Mouse (Mus musculus) heart, adult 2 months (tissue): ENCODE measurements around the gene Rpl32. TPM values are rescaled to one million over a fixed set of nuclear protein-coding genes. Genes with fewer than 3 reads are reported as not detected.

Experiments used
- DNase-seq, 2 experiments: peaks; one replicate each; pipeline ENCODE4 v3.0.0; 2021
- H3K27ac ChIP-seq: fragments of 200-600 bp; 2 replicates; pipeline ENCODE4 v1.8.1; 2022
- H3K27me3 ChIP-seq: fragments of 200-500 bp; 2 replicates; pipeline ENCODE4 v1.6.1; 2012; ENCODE audit warnings: mild to moderate bottlenecking, low read length, inconsistent platforms, mixed read lengths; ENCODE audit not compliant: control insufficient read depth, insufficient read depth
- H3K36me3 ChIP-seq: fragments of 200-500 bp; 2 replicates; pipeline ENCODE4 v1.6.1; 2012; ENCODE audit warnings: low read length, inconsistent platforms; ENCODE audit not compliant: control insufficient read depth, insufficient read depth
- H3K4me1 ChIP-seq: fragments of 200-500 bp; 2 replicates; pipeline ENCODE4 v1.6.1; 2011; ENCODE audit warnings: low read length; ENCODE audit not compliant: control insufficient read depth, insufficient read depth
- H3K4me3 ChIP-seq: fragments of 200-600 bp; 2 replicates; pipeline ENCODE4 v1.8.1; 2022
- H3K79me2 ChIP-seq: fragments of 200-500 bp; replicated peaks from 2 replicates; pipeline ENCODE4 v1.6.1; 2012; ENCODE audit warnings: mild to moderate bottlenecking, inconsistent platforms, low read length, moderate library complexity, mixed read lengths; ENCODE audit not compliant: control insufficient read depth, insufficient read depth
- H3K9ac ChIP-seq: fragments of 200-500 bp; 2 replicates; pipeline ENCODE4 v1.6.1; 2012; ENCODE audit warnings: low read depth, mild to moderate bottlenecking, control low read depth, inconsistent platforms, low read length, mixed read lengths
- CTCF ChIP-seq: fragments of 200-600 bp; IDR thresholded peaks from 2 replicates; pipeline ENCODE4 v1.8.1; 2022; ENCODE audit warnings: antibody characterized with exemption, mild to moderate bottlenecking, moderate library complexity
- EP300 ChIP-seq: fragments of 200-500 bp; IDR thresholded peaks from 2 replicates; pipeline ENCODE4 v1.6.1; 2011; ENCODE audit warnings: low read depth, low read length, control low read depth; ENCODE audit not compliant: insufficient read depth
- POLR2A ChIP-seq: fragments of 200-500 bp; IDR thresholded peaks from 2 replicates; pipeline ENCODE4 v1.6.1; 2011; ENCODE audit warnings: mild to moderate bottlenecking, low read depth, low read length, control low read depth; ENCODE audit not compliant: insufficient read depth
- WGBS: fragments of 180-500 bp; shearing (Covaris S2); methylation state at CpG from one replicate; pipeline ENCODE4 v1.1.7; 2018; 5-methylcytosine and 5-hydroxymethylcytosine counted together
- intact Hi-C: fragments of 180-260 bp; cut with DNase I; formaldehyde crosslinking; loops from one replicate; pipeline ENCODE4 v1.15.1; 2025
- polyA plus RNA-seq: library from polyadenylated mRNA; depleted of rRNA; stranded (reverse); fragments of >200 nt; gene quantifications from 2 replicates; pipeline ENCODE4 v1.2.3, GENCODE M21; 2012
- total RNA-seq, 2 experiments: library from RNA; stranded (reverse); gene quantifications; 2 replicates each; pipeline ENCODE4 v1.2.3; 2021

Rpl32 gene
- total and polyA plus RNA-seq, 3 experiments = 328 to 679 (median 579) TPM

DNA sequence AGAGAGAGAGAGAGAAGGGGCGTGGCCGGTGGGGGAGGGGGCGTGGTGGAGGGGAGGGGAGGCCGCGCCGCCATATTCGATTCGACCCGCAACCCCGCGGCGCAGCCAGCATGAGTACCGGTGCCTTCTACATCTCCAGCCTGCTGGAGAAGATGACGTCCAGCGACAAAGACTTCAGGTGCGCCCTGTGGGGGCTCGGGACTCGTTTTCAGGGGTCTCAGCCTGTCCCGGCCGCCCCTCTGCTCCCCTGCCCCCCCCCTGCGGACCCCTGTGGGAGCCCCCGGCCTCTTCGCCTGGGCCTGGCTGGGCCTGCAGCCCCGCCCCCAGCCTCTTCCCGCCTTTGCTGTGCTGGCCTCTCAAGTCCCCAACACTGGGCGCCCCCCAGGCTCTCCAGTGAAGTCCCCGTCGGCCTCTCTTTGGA is 34.0 kb downstream of the Rpl32 start, which contains the start of gene Cand2:
Gene Cand2, plus strand, starts transcription at position 38 of the 421 bp plus-strand sequence.
- Histone ChIP-seq H3K4me1 (peaks cover 4% of the 10 kb centered on the region), H3K4me3 (peak within 1 kb of the TSS; percentile 60), H3K27me3 (no peaks in the 10 kb centered on the region), H3K27ac (peak within 1 kb of the TSS; percentile 92), H3K36me3 (no peaks in the 10 kb centered on the region), H3K9ac (peak within 1 kb of the TSS; percentile 71), H3K79me2 (no peaks in the 10 kb centered on the region)
- 2% methylated on average over 22 of the region's 28 CpGs for WGBS
- intact Hi-C loops = loop anchor here (5.0 kb wide), 1 partner anchor 77 kb away; no protein-coding TSS in a partner anchor
- DNase-seq = peak; percentile 49 to 65
- TF ChIP-seq EP300 (no peak), CTCF (no peak), POLR2A (peak; percentile 35; the same call in 1 of the 2 replicates)

DNA sequence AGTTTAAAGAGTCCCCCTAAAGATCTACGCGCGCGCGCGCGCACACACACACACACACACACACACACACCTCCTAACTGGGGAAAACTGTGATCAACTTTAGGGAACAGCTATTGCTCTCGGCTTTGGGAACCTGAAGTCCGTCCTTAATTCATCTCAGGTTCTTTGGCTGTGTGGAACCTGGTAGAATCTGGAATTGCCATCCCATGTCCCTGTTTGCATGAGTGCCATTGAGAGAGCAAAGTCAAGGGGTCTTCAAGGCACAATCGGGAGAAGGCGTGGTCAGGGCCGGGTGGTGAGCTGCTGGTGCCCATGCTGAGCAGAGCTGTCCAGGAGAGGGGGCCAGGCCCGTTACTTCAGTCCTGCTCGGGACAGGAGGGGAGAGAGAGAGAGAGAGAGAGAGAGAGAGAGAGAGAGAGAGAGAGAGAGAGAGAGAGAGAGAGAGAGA is 34.6 kb downstream of the Rpl32 start:
- Histone ChIP-seq H3K79me2 (no peaks in the 10 kb centered on the region), H3K27me3 (no peaks in the 10 kb centered on the region), H3K4me3 (peak overlapping the region; percentile 44), H3K36me3 (no peaks in the 10 kb centered on the region), H3K27ac (peak overlapping the region; percentile 70), H3K9ac (peak overlapping the region; percentile 52), H3K4me1 (peaks cover 4% of the 10 kb centered on the region)
- peak; percentile 44 to 50 for DNase-seq
- intact Hi-C loops = loop anchor here (5.0 kb wide), 1 partner anchor 77 kb away; no protein-coding TSS in a partner anchor
- TF ChIP-seq CTCF (no peak), EP300 (no peak), POLR2A (no peak)
- WGBS = under 1% methylated on average over 13 of the region's 14 CpGs

DNA sequence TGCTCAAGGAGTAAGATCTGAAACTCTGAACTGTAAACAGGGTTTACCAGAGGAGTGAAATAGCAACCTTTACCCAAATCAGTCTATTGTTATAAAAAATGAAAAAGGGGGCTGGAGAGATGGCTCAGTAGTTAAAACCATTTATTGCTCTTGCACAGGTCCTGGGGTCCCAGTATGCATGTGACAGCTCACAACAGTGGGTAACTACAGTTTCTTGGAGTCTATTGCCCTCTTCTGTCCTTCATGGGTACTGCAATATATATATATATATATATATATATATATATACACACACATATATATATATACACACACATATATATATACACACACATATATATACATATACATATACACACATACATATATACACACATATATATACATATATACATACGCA is 35.9 kb downstream of the Rpl32 start:
- no peak for DNase-seq
- peaks cover 10% of the 10 kb centered on the region for H3K4me1 ChIP-seq
- no peaks in the 10 kb centered on the region for H3K27me3 ChIP-seq
- TF ChIP-seq POLR2A (no peak), CTCF (peak; percentile 61)
- no peaks in the 10 kb centered on the region for H3K36me3 ChIP-seq
- intact Hi-C loops = loop anchor here (5.0 kb wide), 1 partner anchor 75 kb away; no protein-coding TSS in a partner anchor
- H3K9ac ChIP-seq = no peak overlapping the region
- no peak overlapping the region for H3K4me3 ChIP-seq
- WGBS = 67% methylated on average over 1 of the region's 1 CpGs
- H3K27ac ChIP-seq = no peak overlapping the region
- H3K79me2 ChIP-seq = no peaks in the 10 kb centered on the region

DNA sequence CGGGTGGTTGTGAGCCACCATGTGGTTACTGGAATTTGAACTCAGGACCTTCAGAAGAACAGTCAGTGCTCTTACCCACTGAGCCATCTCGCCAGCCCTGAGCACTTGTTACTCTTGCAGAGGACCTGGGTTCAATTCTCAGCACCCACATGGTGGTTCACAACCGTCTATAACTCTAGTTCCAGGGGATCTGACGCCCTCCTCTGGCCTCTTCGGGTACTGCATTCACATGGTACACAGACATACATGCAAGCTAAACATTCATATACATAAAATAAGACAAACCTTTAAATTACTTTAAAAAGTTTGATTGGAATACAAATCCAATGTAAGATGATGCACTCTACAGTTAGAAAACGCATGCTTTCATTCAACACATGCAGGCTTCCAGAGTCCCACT is 36.3 kb downstream of the Rpl32 start:
- no peaks in the 10 kb centered on the region for H3K27me3 ChIP-seq
- no peaks in the 10 kb centered on the region for H3K79me2 ChIP-seq
- WGBS = 77% methylated on average over 6 of the region's 6 CpGs
- TF ChIP-seq POLR2A (no peak), CTCF (no peak), EP300 (no peak)
- no peak for DNase-seq
- no peaks in the 10 kb centered on the region for H3K36me3 ChIP-seq
- no peak overlapping the region for H3K9ac ChIP-seq
- H3K4me1 ChIP-seq = peaks cover 13% of the 10 kb centered on the region
- H3K27ac ChIP-seq = no peak overlapping the region
- intact Hi-C loops = loop anchor here (5.0 kb wide), 1 partner anchor 75 kb away; no protein-coding TSS in a partner anchor
- no peak overlapping the region for H3K4me3 ChIP-seq

DNA sequence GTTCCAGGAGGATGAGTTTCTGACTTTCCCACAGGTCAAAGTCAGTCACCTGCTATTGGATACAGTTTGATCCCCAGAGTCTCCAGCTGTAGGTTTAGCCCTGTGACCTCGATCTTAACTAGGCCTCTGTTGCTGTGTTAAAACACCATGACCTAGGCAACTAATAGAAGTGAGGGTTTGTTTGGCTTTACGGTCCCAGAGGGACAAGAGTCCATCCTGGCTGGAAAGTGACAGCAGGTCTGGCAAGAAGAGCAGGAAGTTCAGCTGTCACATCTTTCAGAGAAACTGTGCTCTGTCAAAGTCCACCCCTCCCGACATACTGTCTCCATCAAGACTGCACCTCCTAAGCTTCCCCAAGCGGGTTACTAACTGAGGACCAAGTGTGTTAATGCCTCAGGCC is 37.7 kb downstream of the Rpl32 start:
- intact Hi-C loops = loop anchor here (2.0 to 5.0 kb wide), 2 partner anchors 44 to 74 kb away; no protein-coding TSS in a partner anchor
- H3K9ac ChIP-seq = no peak overlapping the region

DNA sequence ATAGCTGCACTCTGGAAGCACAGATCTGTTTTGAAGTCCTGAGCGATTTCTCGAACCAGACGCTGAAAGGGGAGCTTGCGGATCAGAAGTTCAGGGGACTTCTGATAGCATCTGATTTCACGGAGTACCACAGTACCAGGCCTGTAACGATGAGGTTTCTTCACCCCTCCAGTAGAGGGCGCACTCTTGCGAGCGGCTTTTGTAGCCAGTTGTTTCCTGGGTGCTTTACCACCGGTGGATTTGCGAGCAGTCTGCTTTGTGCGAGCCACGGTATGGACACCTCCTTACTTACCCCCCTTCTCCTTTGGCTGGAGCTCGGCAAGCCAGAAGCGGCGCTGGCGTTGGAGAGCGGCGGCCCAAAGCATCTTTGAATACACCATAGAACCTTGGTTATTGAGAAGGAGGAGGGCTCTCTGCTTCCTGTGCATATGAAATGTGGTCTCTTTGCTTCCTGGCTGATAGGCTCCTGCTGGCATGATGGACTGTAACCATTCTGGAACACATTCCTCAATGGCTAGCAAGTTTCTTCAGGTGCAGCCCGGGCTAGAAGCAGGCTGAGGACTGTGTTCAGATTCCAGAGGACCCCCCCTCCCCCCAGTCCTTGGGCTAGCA is 38.4 kb downstream of the Rpl32 start:
- H3K9ac ChIP-seq = no peak overlapping the region
- intact Hi-C loops = loop anchor here (2.0 to 5.0 kb wide), 2 partner anchors 43 to 73 kb away; no protein-coding TSS in a partner anchor
- no peaks in the 10 kb centered on the region for H3K79me2 ChIP-seq
- TF ChIP-seq CTCF (peak; percentile 52), EP300 (no peak)
- no peak overlapping the region for H3K27ac ChIP-seq
- no peak for DNase-seq
- H3K27me3 ChIP-seq = no peaks in the 10 kb centered on the region
- no peaks in the 10 kb centered on the region for H3K36me3 ChIP-seq
- H3K4me3 ChIP-seq = no peak overlapping the region
- WGBS = 78% methylated on average over 20 of the region's 20 CpGs
- H3K4me1 ChIP-seq = peaks cover 11% of the 10 kb centered on the region

More for the DNA sequence above, 37.7 kb downstream of the Rpl32 start:
- no peak overlapping the region for H3K27ac ChIP-seq
- H3K4me1 ChIP-seq = peaks cover 10% of the 10 kb centered on the region
- WGBS = 49% methylated on average over 4 of the region's 4 CpGs
- no peak overlapping the region for H3K4me3 ChIP-seq
- DNase-seq = no peak
- no peaks in the 10 kb centered on the region for H3K27me3 ChIP-seq
- no peaks in the 10 kb centered on the region for H3K36me3 ChIP-seq
- no peaks in the 10 kb centered on the region for H3K79me2 ChIP-seq
- no peak for TF ChIP-seq CTCF
